Mouse (Mus musculus) spleen, postnatal 14 days (tissue): ENCODE results near the gene Psmb11.
"Not testable (repeated sequence)": the region's sequence is repeated elsewhere in the genome, so short reads cannot be mapped to it uniquely, and the experiment has no call there.

Experiments
- DNase-seq, 2 experiments: peaks; one replicate each; pipeline ENCODE4 v3.0.0; 2021 to 2022; ENCODE audit warnings: low spot score in 2 of 2

The Psmb11 gene

DNA sequence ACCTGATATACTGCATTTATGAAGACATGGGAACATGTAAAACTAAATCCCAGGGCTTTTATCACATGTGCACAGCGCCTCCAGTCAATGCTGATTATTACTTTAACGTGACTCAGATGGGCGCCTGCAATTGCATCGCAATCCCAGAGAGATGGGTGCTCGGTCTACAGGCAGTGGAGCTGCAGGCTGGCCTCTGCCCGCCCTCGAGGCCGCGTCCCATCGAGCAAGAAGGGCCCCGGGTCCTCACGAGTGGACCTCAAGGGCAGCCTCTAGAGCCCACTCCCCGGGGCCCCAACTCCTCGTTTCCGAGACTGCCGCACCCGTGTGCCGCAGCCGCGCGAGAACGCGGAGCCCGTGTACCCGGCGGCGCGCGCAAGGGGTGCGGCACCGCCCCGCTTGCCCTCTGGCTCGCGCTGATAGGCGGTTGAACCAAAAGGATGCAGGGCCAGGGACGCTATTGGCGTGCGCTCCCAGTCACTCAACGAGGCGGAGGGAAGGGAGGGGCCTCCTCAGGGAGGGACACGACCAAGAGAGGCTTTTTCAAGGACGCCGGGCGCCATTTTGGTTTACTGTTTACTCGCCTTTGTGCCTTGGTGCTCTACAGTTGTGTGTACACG lies 18.1 kb upstream of the Psmb11 start:
- DNase-seq, result peak; percentile 90 to 92

- no peak for DNase-seq
Measured at GRCm38 (mm10) chr14:54603686-54604085, 17.5 kb upstream of the Psmb11 start.

DNA sequence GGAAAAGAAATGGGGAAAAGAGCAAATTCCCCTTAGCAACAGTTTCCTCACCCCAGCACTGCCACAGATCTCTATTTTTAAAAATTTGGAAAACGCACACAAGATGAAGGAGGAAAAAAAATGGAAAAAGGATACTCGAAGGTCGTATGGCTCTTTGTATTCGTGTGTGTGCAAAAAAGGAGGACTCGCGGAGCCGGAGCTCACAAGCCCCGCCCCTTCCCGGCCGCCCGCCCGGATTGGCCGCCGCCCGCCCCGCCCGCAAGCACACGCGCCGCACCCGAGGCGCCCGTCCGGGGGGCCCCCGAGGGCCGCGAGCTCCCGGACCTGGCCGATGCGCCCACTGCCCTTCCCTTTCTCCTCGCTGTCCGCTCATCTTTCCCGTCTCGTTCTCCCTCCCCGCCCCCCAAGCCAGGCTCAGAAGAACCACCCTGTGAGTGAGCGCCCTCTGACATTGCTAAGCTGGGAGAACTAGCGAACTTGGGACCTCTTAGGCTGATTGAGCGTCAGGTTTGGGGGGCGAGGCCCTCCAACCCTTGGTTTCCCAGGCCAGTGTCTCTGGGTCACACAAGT lies 15.4 kb upstream of the Psmb11 start, which contains the start of gene 4931414P19Rik:
Gene 4931414P19Rik (minus strand): TSS at position 242 of the 570 bp plus-strand sequence.
- peak; percentile 67 to 79 for DNase-seq

DNA sequence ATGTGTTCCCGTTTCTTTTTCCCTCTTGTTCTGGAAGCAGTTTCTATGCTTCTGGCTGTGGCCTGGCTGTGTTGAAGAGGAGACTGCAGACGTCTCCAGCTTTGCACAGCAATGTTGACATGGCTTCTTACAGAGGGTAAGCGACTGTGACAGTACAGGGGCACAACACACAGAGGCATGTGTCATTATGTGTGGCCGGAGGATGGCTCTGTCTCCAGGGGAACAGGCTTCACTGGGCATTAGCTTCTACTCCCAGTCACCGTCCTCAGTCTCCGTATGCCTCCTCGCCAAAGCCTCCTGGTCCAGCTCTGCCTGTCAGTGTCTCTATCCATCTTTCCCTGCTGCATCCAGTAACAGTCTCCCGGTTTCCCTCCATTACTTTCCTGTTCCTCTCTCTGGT lies 14.0 kb upstream of the Psmb11 start:
- no peak for DNase-seq

DNA sequence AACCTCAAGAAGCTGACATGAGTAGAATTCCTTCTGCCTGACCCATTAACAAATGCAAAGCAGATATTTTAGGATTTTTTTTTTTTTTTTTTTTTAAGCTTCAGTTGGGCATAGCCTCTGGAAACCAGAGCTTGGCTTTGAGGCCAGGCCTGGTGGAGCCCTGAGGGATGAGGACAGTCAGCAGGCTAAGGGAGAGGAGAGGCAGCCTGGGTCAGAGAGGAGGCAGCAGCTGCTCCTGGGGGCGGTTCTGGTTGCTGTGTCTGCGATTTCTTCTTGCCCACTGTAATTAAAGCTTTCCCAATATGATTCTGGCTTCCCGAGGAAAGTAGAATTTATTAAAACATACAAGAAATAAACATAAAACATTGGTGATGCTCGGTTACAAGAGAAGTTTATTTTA lies 12.0 kb upstream of the Psmb11 start:
- DNase-seq, result no peak

DNA sequence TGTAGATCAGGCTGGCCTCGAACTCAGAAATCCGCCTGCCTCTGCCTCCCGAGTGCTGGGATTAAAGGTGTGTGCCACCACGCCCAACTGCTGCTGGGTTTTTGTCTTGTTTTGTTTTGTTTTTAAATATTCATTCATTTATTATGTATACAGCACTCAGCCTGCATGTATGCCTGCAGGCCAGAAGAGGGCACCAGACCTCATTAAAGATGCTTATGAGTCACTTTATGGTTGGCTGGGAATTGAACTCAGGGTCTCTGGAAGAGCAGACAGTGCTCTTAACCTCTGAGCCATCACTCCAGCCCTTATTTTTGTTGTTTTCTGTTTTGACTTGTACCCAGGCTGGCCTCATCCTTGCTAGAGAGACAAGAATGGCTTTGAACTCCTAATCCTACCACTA lies 11.3 kb upstream of the Psmb11 start:
- DNase-seq, result no peak

GRCm38 (mm10) chr14:54610648-54611047 lies 10.6 kb upstream of the Psmb11 start:
- no peak for DNase-seq

GRCm38 (mm10) chr14:54614130-54614529 lies 7.1 kb upstream of the Psmb11 start:
- DNase-seq, result not testable (repeated sequence)

- no peak for DNase-seq
Measured at GRCm38 (mm10) chr14:54616226-54616825, 4.9 kb upstream of the Psmb11 start.

- DNase-seq, result no peak
Measured at GRCm38 (mm10) chr14:54617152-54617896, 3.9 kb upstream of the Psmb11 start.

DNA sequence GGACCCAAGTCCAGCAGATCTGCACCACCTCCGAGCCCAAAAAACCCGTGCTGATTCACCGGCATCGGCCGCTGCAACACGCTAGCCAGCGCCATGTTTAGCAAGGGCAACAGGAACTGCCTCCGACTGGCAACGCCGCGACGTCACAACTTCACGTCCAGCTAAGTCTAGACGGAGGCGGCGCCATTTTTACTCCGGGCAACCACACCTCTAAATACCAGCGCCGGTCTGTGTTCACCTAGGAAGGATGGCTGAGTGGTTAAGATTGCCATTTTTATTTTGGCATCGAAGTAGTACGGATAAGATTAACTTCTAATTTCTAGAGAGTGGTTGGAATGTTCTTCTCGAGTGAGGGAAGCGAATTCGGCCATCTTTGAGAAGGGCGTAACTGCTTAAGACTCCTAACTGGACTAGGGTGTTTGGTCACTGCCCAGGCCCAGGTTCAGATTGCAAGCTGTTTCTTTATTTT lies 3.3 kb upstream of the Psmb11 start, which contains the start of gene Psmb5:
Gene Psmb5 (minus strand): TSS at position 126 of the 469 bp plus-strand sequence.
- DNase-seq, result peak; percentile 74 to 81

GRCm38 (mm10) chr14:54623334-54623733 lies 2.1 kb downstream of the Psmb11 start:
- no peak for DNase-seq

GRCm38 (mm10) chr14:54624976-54625375 lies 3.7 kb downstream of the Psmb11 start:
- DNase-seq, result no peak

DNA sequence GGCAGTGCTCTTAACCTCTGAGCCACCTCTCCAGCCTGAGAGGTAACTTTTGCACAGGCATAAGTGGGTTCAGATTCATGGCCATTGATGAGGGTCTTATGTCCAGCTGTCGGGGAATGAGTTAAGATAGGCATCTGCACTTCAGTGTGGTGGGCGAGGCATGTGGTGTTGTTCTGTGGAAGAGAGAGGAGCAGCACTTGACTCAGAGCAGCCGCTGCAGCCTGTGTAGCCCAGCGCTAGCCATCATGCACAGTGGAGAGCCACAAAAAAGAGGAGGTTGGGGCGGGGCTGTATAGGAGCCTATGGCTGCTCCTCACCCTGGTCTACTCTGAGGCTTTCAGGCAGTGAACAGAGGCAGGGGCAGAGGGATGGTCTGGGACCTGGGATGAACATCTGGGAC lies 6.9 kb downstream of the Psmb11 start:
- no peak for DNase-seq

GRCm38 (mm10) chr14:54629797-54630196 lies 8.6 kb downstream of the Psmb11 start:
- DNase-seq, result no peak

DNA sequence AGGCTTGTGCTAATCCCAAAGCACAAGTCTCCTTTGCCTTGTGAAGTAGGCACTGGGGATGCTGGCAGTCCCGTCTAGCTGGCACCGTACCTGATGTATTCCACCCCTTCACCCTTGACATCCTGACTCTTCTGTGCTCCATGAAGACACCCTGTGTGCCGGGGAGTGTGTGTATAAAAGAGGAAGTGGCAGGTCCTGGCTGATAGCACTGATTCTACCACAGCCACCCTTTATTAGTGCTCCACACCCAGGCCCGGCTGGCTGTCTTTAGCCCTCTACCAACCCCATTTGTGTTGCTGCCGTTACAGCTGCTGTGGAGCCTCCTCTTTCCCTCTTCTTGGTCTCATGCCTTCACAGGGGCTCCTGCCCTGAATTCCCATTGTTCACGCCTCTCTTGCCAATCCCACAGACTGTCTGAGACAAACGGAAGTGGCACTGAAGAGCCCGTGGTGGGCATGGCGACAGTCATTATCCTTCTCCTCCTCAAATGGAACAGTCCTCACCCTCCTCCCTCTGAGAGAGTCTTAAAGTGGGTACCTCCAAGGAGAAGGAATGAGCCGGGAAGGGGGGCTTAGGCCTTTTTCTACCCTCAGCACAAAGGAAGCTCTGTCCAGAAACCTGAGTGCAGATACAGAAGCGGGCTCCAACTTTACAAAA lies 9.5 kb downstream of the Psmb11 start:
- DNase-seq, result no peak

GRCm38 (mm10) chr14:54631240-54631599 lies 10.0 kb downstream of the Psmb11 start:
- no peak for DNase-seq

GRCm38 (mm10) chr14:54632252-54632651 lies 11.0 kb downstream of the Psmb11 start:
- DNase-seq, result no peak

GRCm38 (mm10) chr14:54634182-54634581 lies 12.9 kb downstream of the Psmb11 start:
- no peak for DNase-seq

DNA sequence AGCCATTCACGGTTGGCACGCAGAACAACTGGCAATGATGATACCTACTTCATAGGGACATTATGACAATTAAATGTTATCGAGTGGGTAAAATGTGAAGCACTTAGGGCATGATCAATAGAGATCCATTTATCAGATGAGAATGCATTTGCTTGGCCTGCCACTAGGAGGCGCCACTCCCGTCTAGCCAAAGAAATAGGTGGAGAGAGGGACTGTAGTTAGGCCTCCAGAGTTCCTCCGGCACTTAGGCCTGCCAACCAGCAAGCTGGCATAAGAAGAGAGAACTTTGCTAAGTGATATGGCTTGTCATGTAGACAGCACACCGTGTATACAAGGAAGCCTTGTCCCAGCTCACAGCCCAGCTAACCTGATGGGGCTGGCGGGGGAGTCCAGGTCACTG lies 15.7 kb downstream of the Psmb11 start:
- peak in 1 of 2 experiments; percentile 55 for DNase-seq

GRCm38 (mm10) chr14:54638210-54638609 lies 17.0 kb downstream of the Psmb11 start:
- DNase-seq, result no peak

GRCm38 (mm10) chr14:54640121-54640520 lies 18.9 kb downstream of the Psmb11 start:
- no peak for DNase-seq
